Mouse (Mus musculus): ENCODE data around the gene Rb1. TPM values are rescaled to one million over a fixed set of nuclear protein-coding genes. Genes with fewer than 3 reads are reported as not detected.

Gene Rb1
- total and polyA plus RNA-seq, 3 experiments, result 6.3 to 13.2 TPM; not detected in 1

GRCm38 (mm10) chr14:73222316-73222970 lies 103.2 kb downstream of the Rb1 start:
- DNase-seq (ENCODE audit: low read depth, low spot score), result peak; percentile 44
- Histone ChIP-seq H3K27ac (ENCODE audit: control insufficient read depth, low read depth, low read length) (no peak overlapping the region), H3K4me1 (ENCODE audit: control insufficient read depth in 1 of 2, insufficient read depth in 2 of 2, low read length in 2 of 2) (peaks cover 0 to 2% of the 10 kb centered on the region in 2 experiments; a peak in 1 of 4 replicates), H3K36me3 (ENCODE audit: control insufficient read depth in 1 of 2, insufficient read depth in 2 of 2, low read length in 2 of 2) (no peaks in the 10 kb centered on the region), H3K9me3 (replicated peaks; ENCODE audit: insufficient read depth, low read length) (no peaks in the 10 kb centered on the region), H3K9ac (ENCODE audit: control insufficient read depth, low read depth, low read length, poor library complexity, severe bottlenecking) (no peak overlapping the region), H3K79me2 (ENCODE audit: control insufficient read depth, insufficient read depth, low read length, poor library complexity) (no peaks in the 10 kb centered on the region), H3K27me3 (ENCODE audit: control insufficient read depth in 1 of 2, insufficient read depth in 2 of 2, low read length in 2 of 2) (no peaks in the 10 kb centered on the region), H3K4me3 (ENCODE audit: control insufficient read depth in 1 of 2, insufficient read depth in 1 of 2, low read depth in 2 of 2, low read length in 2 of 2) (no peak overlapping the region)
- TF ChIP-seq USF1 (IDR thresholded peaks at IDR 0.05; ENCODE audit: low read depth, low read length) (no peak), RAD21 (IDR thresholded peaks at IDR 0.05; ENCODE audit: low read depth, low read length) (no peak), HCFC1 (IDR thresholded peaks at IDR 0.05; ENCODE audit: low read depth, low read length) (no peak), MYB (IDR thresholded peaks at IDR 0.05; ENCODE audit: low read depth, low read length) (no peak), ZMIZ1 (IDR thresholded peaks at IDR 0.05; ENCODE audit: low read depth, low read length) (no peak), POLR2AphosphoS5 (IDR thresholded peaks at IDR 0.05; ENCODE audit: borderline replicate concordance, low read depth, low read length) (no peak), SMC3 (IDR thresholded peaks at IDR 0.05; ENCODE audit: low read depth, low read length) (no peak), MYC (IDR thresholded peaks at IDR 0.05; ENCODE audit: low read depth, low read length) (no peak), USF2 (IDR thresholded peaks at IDR 0.05; ENCODE audit: borderline replicate concordance in 1 of 2, insufficient read depth in 1 of 2, low read depth in 1 of 2, low read length in 2 of 2) (no peak), MAZ (IDR thresholded peaks at IDR 0.05; ENCODE audit: low read depth, low read length) (no peak)

GRCm38 (mm10) chr14:73217062-73217461 lies 108.6 kb downstream of the Rb1 start:
- no peaks in the 10 kb centered on the region for H3K36me3 ChIP-seq (ENCODE audit: control insufficient read depth in 1 of 2, insufficient read depth in 2 of 2, low read length in 2 of 2)
- no peaks in the 10 kb centered on the region for H3K9me3 ChIP-seq (replicated peaks; ENCODE audit: insufficient read depth, low read length)
- H3K4me1 ChIP-seq (ENCODE audit: control insufficient read depth in 1 of 2, insufficient read depth in 2 of 2, low read length in 2 of 2), result no peaks in the 10 kb centered on the region
- H3K4me3 ChIP-seq (ENCODE audit: control insufficient read depth in 1 of 2, insufficient read depth in 1 of 2, low read depth in 2 of 2, low read length in 2 of 2), result no peak overlapping the region
- H3K27ac ChIP-seq (ENCODE audit: control insufficient read depth, low read depth, low read length), result no peak overlapping the region
- TF ChIP-seq USF1 (IDR thresholded peaks at IDR 0.05; ENCODE audit: low read depth, low read length), result no peak
- no peak for TF ChIP-seq NELFE (IDR thresholded peaks at IDR 0.05; ENCODE audit: low read depth, low read length)
- TF ChIP-seq MAX (IDR thresholded peaks at IDR 0.05; ENCODE audit: low read length), result no peak
- H3K79me2 ChIP-seq (ENCODE audit: control insufficient read depth, insufficient read depth, low read length, poor library complexity), result no peaks in the 10 kb centered on the region
- H3K9ac ChIP-seq (ENCODE audit: control insufficient read depth, low read depth, low read length, poor library complexity, severe bottlenecking), result no peak overlapping the region
- H3K27me3 ChIP-seq (ENCODE audit: control insufficient read depth in 1 of 2, insufficient read depth in 2 of 2, low read length in 2 of 2), result no peaks in the 10 kb centered on the region
- no peak for DNase-seq (ENCODE audit: low read depth, low spot score)

GRCm38 (mm10) chr14:73211477-73211876 lies 114.1 kb downstream of the Rb1 start:
- H3K4me3 ChIP-seq (ENCODE audit: control insufficient read depth in 1 of 2, insufficient read depth in 1 of 2, low read depth in 2 of 2, low read length in 2 of 2), result no peak overlapping the region
- no peaks in the 10 kb centered on the region; a peak in 1 of 4 replicates for H3K36me3 ChIP-seq (ENCODE audit: control insufficient read depth in 1 of 2, insufficient read depth in 2 of 2, low read length in 2 of 2)
- H3K27ac ChIP-seq (ENCODE audit: control insufficient read depth, low read depth, low read length), result no peak overlapping the region
- no peak overlapping the region for H3K9ac ChIP-seq (ENCODE audit: control insufficient read depth, low read depth, low read length, poor library complexity, severe bottlenecking)
- H3K79me2 ChIP-seq (ENCODE audit: control insufficient read depth, insufficient read depth, low read length, poor library complexity), result no peaks in the 10 kb centered on the region
- H3K4me1 ChIP-seq (ENCODE audit: control insufficient read depth in 1 of 2, insufficient read depth in 2 of 2, low read length in 2 of 2), result no peaks in the 10 kb centered on the region
- no peaks in the 10 kb centered on the region for H3K9me3 ChIP-seq (replicated peaks; ENCODE audit: insufficient read depth, low read length)
- DNase-seq (ENCODE audit: low read depth, low spot score), result no peak
- no peaks in the 10 kb centered on the region for H3K27me3 ChIP-seq (ENCODE audit: control insufficient read depth in 1 of 2, insufficient read depth in 2 of 2, low read length in 2 of 2)
- TF ChIP-seq MYB (IDR thresholded peaks at IDR 0.05; ENCODE audit: low read depth, low read length) (no peak), ZNF384 (IDR thresholded peaks at IDR 0.05; ENCODE audit: low read depth, low read length) (no peak), CHD1 (IDR thresholded peaks at IDR 0.05; ENCODE audit: low read depth, low read length) (no peak), BHLHE40 (IDR thresholded peaks at IDR 0.05; ENCODE audit: borderline replicate concordance, low read depth, low read length) (no peak), TCF12 (IDR thresholded peaks at IDR 0.05; ENCODE audit: low read depth, low read length) (no peak), SMC3 (IDR thresholded peaks at IDR 0.05; ENCODE audit: low read depth, low read length) (no peak), ETS1 (IDR thresholded peaks at IDR 0.05; ENCODE audit: low read depth, low read length) (no peak), UBTF (IDR thresholded peaks at IDR 0.05; ENCODE audit: borderline replicate concordance, insufficient read depth, low read depth, low read length) (no peak), GATA1 (IDR thresholded peaks at IDR 0.05; ENCODE audit: low read depth, low read length) (no peak), ELF1 (IDR thresholded peaks at IDR 0.05; ENCODE audit: low read depth, low read length) (no peak), MAZ (IDR thresholded peaks at IDR 0.05; ENCODE audit: low read depth, low read length) (no peak), TBP (IDR thresholded peaks at IDR 0.05; ENCODE audit: low read depth, low read length) (no peak), MAFK (IDR thresholded peaks at IDR 0.05; ENCODE audit: borderline replicate concordance, low read depth, low read length) (no peak), NRF1 (IDR thresholded peaks at IDR 0.05; ENCODE audit: insufficient read depth, low read depth, low read length, poor library complexity, severe bottlenecking) (no peak), POLR2A (IDR thresholded peaks at IDR 0.05; ENCODE audit: control insufficient read depth in 1 of 2, insufficient read depth in 1 of 2, low read depth in 1 of 2, low read length in 2 of 2, poor library complexity in 1 of 2) (no peak), ZC3H11A (IDR thresholded peaks at IDR 0.05; ENCODE audit: low read depth, low read length) (no peak)

Data from MEL (cell line).